Mouse (Mus musculus) gonadal fat pad, adult 2 months (tissue): ENCODE results near the gene B2m. TPM values are rescaled to one million over a fixed set of nuclear protein-coding genes. Genes with fewer than 3 reads are reported as not detected.
"Not testable (repeated sequence)": the region's sequence is repeated elsewhere in the genome, so short reads cannot be mapped to it uniquely, and the experiment has no call there.

Experiments
- DNase-seq: peaks from one replicate; pipeline ENCODE4 v3.0.0-alpha.2; 2012; ENCODE audit warnings: low read depth
- polyA plus RNA-seq: library from polyadenylated mRNA; depleted of rRNA; stranded (reverse); fragments of >200 nt; gene quantifications from 2 replicates; pipeline ENCODE4 v1.2.3, GENCODE M21; 2012; rRNA removed

The B2m gene
- polyA plus RNA-seq: 997 and 1,419 TPM in 2 replicates

GRCm38 (mm10) chr2:122147508-122148241 lies at the start of gene B2m:
Gene B2m, plus strand, starts transcription at chr2:122147686.
- no peak for DNase-seq

DNA sequence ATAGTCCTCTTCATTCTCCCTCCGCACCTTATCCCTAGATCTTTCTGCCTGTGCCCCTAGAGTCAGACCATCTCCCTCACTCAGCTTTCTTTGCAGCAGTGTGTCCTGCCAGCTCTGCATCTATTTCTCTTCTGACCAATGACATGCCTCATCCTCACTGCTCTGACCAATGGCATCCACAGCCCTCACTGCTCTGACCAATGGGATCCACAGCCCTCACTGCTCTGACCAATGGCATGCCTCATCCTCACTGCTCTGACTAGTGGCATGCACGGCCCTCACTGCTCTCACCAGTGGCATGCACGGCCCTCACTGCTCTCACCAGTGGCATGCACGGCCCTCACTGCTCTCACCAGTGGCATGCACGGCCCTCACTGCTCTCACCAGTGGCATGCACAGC lies 49.8 kb upstream of the B2m start:
- DNase-seq: not testable (repeated sequence)

- no peak for DNase-seq
Measured at GRCm38 (mm10) chr2:122102070-122102469, 45.4 kb upstream of the B2m start.

DNA sequence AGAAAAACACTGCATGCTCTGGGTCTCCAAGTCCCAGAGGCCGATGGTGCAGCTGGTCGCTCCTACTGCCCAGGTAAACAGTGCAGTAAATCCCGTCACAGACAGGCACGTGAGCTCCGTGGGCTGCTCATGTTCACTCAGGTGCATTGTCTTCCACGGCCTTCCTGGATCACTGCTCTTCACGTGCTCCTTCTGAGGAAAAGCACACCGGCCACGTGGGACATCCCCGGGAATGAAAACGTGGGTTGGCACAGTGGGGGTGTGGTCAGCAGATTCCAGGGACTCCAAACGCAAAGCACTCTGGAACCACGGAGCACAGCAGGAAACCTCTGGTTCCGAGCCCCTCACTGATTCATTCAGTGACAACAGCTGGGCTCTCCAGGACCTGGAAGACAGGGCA lies 39.4 kb upstream of the B2m start:
- no peak for DNase-seq

DNA sequence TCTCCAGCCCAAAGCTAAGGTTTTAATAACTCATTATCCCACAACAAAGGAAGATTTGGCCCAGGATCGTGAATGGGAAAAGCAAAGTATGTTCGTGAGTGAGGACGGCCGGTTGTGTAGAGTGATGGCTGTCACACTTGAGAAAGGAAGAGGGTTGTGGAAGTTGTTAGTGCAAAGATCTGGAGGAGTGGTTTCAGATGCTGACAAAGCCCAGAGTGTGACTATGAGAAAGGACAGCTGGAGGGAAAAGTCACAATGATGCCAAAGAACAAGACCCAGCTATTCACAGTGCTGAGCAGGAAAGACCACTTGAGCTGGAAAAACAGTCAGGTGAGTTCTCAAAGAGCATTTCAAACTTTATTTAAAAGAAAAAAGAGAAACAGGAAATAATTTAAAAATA lies 37.8 kb upstream of the B2m start:
- no peak for DNase-seq

GRCm38 (mm10) chr2:122116888-122117287 lies 30.6 kb upstream of the B2m start:
- no peak for DNase-seq

- DNase-seq: peak; percentile 63
Measured at GRCm38 (mm10) chr2:122117961-122118958, 29.2 kb upstream of the B2m start, which contains the start of gene Spg11. Gene Spg11, minus strand, starts transcription at chr2:122118386.

- DNase-seq: no peak
Measured at GRCm38 (mm10) chr2:122125680-122126572, 21.6 kb upstream of the B2m start.

GRCm38 (mm10) chr2:122126765-122127347 lies 20.6 kb upstream of the B2m start:
- no peak for DNase-seq

DNA sequence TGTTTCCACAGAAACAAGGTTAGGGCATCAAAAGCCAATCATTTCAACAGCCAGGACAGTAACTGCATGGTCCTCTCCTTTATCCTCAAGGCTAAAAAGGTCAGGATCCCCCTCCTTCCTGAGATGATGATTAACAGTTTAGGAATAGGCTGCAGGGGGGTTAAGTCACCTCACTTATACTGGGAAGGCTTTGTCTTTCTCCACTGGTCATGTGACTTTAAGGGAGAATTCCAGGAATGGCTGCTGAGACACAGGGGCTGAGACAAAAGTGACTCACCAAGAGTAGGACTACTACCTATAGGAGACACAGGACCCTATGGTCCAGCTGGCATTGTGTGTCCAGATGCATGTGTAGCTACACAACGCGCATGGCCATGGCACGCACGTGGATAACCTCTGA lies 19.9 kb upstream of the B2m start:
- DNase-seq: no peak

DNA sequence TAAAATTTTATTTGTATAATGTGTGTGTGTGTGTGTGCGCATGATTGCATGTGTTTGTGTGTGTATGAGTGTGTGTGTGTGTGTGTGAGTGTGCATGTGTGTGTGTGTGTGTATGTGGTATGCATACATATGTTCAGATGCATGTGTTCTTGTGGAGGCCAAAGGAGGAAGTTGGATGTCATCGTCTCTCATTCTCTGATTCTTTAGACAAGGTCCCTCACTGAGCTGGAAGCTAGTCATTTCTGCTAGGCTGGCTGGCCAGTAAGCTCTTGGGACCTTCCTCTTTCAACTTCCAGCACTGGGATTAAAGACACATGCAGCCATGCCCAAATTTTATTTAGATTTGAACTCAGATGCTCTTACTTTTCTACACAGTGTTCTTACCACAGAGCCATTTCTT lies 15.4 kb upstream of the B2m start:
- no peak for DNase-seq

- no peak for DNase-seq
Measured at GRCm38 (mm10) chr2:122132618-122133017, 14.9 kb upstream of the B2m start.

DNA sequence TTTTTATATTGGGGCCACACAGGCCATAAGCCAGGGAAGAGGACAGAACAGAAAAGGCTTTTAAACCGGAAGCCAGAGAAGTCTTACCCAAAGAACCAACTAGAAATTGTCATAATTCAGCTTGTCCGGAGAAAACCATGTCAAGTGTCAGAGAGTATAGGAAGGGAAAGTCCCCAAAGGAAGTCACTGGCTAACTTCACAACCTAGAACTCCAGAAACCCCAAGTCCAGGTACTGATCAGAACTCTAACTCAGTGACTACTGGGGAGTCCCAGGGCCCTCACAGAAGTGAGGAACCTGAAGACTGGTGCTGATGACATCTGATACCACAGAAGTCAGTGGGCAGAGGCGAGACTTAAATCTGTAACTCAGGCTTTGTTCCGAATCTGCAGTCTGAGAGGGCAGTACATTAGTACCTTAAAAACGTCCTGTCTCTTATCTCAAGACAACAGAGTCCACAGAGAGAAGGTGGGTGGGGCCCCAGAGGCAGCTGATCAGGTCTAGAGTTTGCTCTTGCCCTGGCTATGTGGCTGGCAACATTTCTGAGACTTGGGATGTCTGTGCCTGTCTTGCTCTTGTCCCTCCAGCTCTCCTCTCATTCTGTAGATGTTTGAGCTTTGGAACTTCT lies 9.5 kb upstream of the B2m start:
- DNase-seq: no peak

GRCm38 (mm10) chr2:122140815-122141214 lies 6.7 kb upstream of the B2m start:
- DNase-seq: no peak

- DNase-seq: no peak
Measured at GRCm38 (mm10) chr2:122141332-122141967, 6.0 kb upstream of the B2m start.

GRCm38 (mm10) chr2:122143111-122143510 lies 4.4 kb upstream of the B2m start:
- no peak for DNase-seq

- no peak for DNase-seq
Measured at GRCm38 (mm10) chr2:122145756-122146155, 1.7 kb upstream of the B2m start.

GRCm38 (mm10) chr2:122146687-122147086 lies 799 bp upstream of the B2m start:
- DNase-seq: no peak

DNA sequence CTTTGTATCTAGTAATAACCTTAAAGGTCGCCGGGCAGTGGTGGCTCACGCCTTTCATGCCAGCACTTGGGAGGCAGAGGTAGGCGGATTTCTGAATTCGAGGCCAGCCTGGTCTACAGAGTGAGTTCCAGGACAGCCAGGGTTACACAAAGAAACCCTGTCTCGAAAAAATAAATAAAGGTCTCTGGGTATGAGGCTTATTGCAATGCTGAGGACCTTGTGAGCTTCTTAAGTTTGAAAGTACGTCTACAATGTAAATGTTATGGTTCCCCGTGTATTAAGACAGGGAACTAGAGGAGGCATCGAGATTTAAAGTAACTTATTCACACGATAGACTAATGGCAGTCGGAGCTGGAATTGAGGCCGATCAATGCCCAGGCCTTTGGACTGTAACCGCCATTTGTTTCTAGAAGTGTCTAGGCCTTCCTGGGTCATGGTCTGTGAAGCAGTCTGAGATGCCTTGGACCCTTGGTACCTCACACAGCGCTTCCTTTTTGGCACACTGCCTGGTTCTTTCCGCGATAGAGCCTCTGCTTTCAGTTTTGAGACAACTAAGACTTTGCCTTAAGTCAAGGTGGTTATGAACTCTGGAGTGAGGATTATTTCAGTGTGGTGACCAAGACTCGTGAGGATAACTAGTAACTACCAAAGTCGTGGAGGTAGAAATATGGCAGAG lies 894 bp downstream of the B2m start:
- DNase-seq: no peak

DNA sequence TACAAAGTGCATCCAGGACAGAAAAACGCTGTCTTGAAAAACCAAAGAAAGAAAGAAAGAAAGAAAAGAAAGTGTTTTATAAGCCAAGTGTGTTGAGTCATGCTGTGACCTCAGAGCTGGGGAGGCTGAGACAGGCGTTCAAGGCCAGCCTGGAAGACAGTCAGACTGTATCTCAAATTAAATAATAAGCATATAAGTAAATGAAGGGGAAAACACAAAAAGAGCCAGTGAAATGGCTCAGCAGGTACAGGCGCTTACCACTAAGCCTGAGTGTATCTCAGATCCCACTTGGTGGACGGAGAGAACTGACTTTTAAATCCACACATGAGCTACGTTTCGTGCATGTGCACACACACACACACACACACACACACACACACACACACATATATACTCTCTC lies 1.8 kb downstream of the B2m start:
- DNase-seq: no peak
